Mouse (Mus musculus): Measurements from ENCODE around the gene Slc52a3. TPM values are rescaled to one million over a fixed set of nuclear protein-coding genes. Genes with fewer than 3 reads are reported as not detected.

Gene Slc52a3
- polyA plus RNA-seq, 1 experiment from 2014 or later, result 1.3 TPM

GRCm38 (mm10) chr2:151976067-151976466 lies 20.2 kb upstream of the Slc52a3 start:
- H3K36me3 ChIP-seq, result no peaks in the 10 kb centered on the region
- no peak overlapping the region for H3K4me3 ChIP-seq
- no peak for ATAC-seq (ENCODE audit: low FRiP score, low read depth)
- no peak overlapping the region for H3K27ac ChIP-seq
- no peak overlapping the region for H3K4me2 ChIP-seq (replicated peaks)
- peaks cover 67% of the 10 kb centered on the region for H3K4me1 ChIP-seq
- H3K9ac ChIP-seq, result no peak overlapping the region
- H3K27me3 ChIP-seq (replicated peaks), result no peaks in the 10 kb centered on the region; the same call in 1 of the 2 replicates
- 76% methylated on average over 3 of the region's 3 CpGs for WGBS
- H3K9me3 ChIP-seq, result no peaks in the 10 kb centered on the region

GRCm38 (mm10) chr2:151977689-151978440 lies 18.4 kb upstream of the Slc52a3 start:
- Histone ChIP-seq H3K27me3 (replicated peaks) (no peaks in the 10 kb centered on the region; the same call in 1 of the 2 replicates), H3K36me3 (no peaks in the 10 kb centered on the region), H3K9me3 (no peaks in the 10 kb centered on the region), H3K4me2 (replicated peaks) (peak overlapping the region; percentile 85), H3K9ac (no peak overlapping the region), H3K4me3 (no peak overlapping the region), H3K4me1 (peaks cover 54% of the 10 kb centered on the region), H3K27ac (no peak overlapping the region)
- no peak for ATAC-seq (ENCODE audit: low FRiP score, low read depth)
- WGBS, result 80% methylated on average over 4 of the region's 4 CpGs

GRCm38 (mm10) chr2:151978494-151978893 lies 17.8 kb upstream of the Slc52a3 start:
- ATAC-seq (ENCODE audit: low FRiP score, low read depth), result no peak
- Histone ChIP-seq H3K9ac (peak overlapping the region; percentile 72), H3K4me2 (replicated peaks) (peak overlapping the region; percentile 85), H3K27ac (no peak overlapping the region), H3K27me3 (replicated peaks) (no peaks in the 10 kb centered on the region), H3K4me3 (0 out of 2 replicates have a peak overlapping the region, but pooled peaks have one; percentile 15), H3K9me3 (no peaks in the 10 kb centered on the region), H3K36me3 (no peaks in the 10 kb centered on the region), H3K4me1 (peaks cover 48% of the 10 kb centered on the region)
- WGBS, result 67% methylated on average over 6 of the region's 6 CpGs

GRCm38 (mm10) chr2:151979470-151980354 lies 16.6 kb upstream of the Slc52a3 start, which contains the start of gene Fam110a:
Gene Fam110a (minus strand): TSS chr2:151980219.
- Histone ChIP-seq H3K36me3 (no peaks in the 10 kb centered on the region), H3K9me3 (no peaks in the 10 kb centered on the region), H3K4me2 (replicated peaks) (peak within 1 kb of the TSS; percentile 85), H3K27ac (no peak within 1 kb of the TSS), H3K27me3 (replicated peaks) (no peaks in the 10 kb centered on the region), H3K4me3 (peak within 1 kb of the TSS; percentile 76), H3K4me1 (peaks cover 37% of the 10 kb centered on the region), H3K9ac (peak within 1 kb of the TSS; percentile 72)
- peak; percentile 90 for ATAC-seq (ENCODE audit: low FRiP score, low read depth)
- under 1% methylated on average over 46 of the region's 46 CpGs for WGBS

- no peak overlapping the region for H3K27ac ChIP-seq
- WGBS, result 39% methylated on average over 3 of the region's 3 CpGs
- H3K9me3 ChIP-seq, result no peaks in the 10 kb centered on the region
- peak; percentile 18; the same call in 1 of the 2 replicates for ATAC-seq (ENCODE audit: low FRiP score, low read depth)
- no peaks in the 10 kb centered on the region for H3K36me3 ChIP-seq
- H3K27me3 ChIP-seq (replicated peaks), result no peaks in the 10 kb centered on the region
- H3K4me2 ChIP-seq (replicated peaks), result peak overlapping the region; percentile 85
- H3K9ac ChIP-seq, result peak overlapping the region; percentile 72
- H3K4me1 ChIP-seq, result peaks cover 35% of the 10 kb centered on the region
- peak overlapping the region; percentile 76 for H3K4me3 ChIP-seq
These were observed 16.0 kb upstream of the Slc52a3 start for GRCm38 (mm10) chr2:151980355-151980693.

- H3K36me3 ChIP-seq, result no peaks in the 10 kb centered on the region
- H3K9me3 ChIP-seq, result no peaks in the 10 kb centered on the region
- peaks cover 35% of the 10 kb centered on the region for H3K4me1 ChIP-seq
- H3K9ac ChIP-seq, result no peak overlapping the region
- no peak overlapping the region for H3K27ac ChIP-seq
- H3K4me3 ChIP-seq, result no peak overlapping the region
- 82% methylated on average over 6 of the region's 6 CpGs for WGBS
- no peaks in the 10 kb centered on the region for H3K27me3 ChIP-seq (replicated peaks)
- no peak overlapping the region for H3K4me2 ChIP-seq (replicated peaks)
- ATAC-seq (ENCODE audit: low FRiP score, low read depth), result no peak
These were observed 15.0 kb upstream of the Slc52a3 start for GRCm38 (mm10) chr2:151981268-151981667.

- Histone ChIP-seq H3K36me3 (no peaks in the 10 kb centered on the region), H3K4me3 (no peak overlapping the region), H3K4me2 (replicated peaks) (no peak overlapping the region), H3K9ac (no peak overlapping the region), H3K27ac (no peak overlapping the region), H3K4me1 (peaks cover 29% of the 10 kb centered on the region), H3K9me3 (no peaks in the 10 kb centered on the region), H3K27me3 (replicated peaks) (no peaks in the 10 kb centered on the region)
- ATAC-seq (ENCODE audit: low FRiP score, low read depth), result no peak
These were observed 13.8 kb upstream of the Slc52a3 start for GRCm38 (mm10) chr2:151982476-151982875.

- H3K27ac ChIP-seq, result no peak overlapping the region
- no peaks in the 10 kb centered on the region for H3K27me3 ChIP-seq (replicated peaks)
- ATAC-seq (ENCODE audit: low FRiP score, low read depth), result no peak
- no peaks in the 10 kb centered on the region for H3K9me3 ChIP-seq
- 70% methylated on average over 9 of the region's 9 CpGs for WGBS
- no peak overlapping the region for H3K4me3 ChIP-seq
- no peak overlapping the region for H3K9ac ChIP-seq
- peaks cover 14% of the 10 kb centered on the region for H3K4me1 ChIP-seq
- H3K36me3 ChIP-seq, result no peaks in the 10 kb centered on the region
- H3K4me2 ChIP-seq (replicated peaks), result no peak overlapping the region
These were observed 12.3 kb upstream of the Slc52a3 start for GRCm38 (mm10) chr2:151984019-151984418.

- WGBS, result 65% methylated on average over 7 of the region's 7 CpGs
These were observed 10.7 kb upstream of the Slc52a3 start for GRCm38 (mm10) chr2:151985426-151986172.

GRCm38 (mm10) chr2:151986958-151987357 lies 9.4 kb upstream of the Slc52a3 start:
- Histone ChIP-seq H3K4me2 (replicated peaks) (no peak overlapping the region), H3K4me1 (peaks cover 11% of the 10 kb centered on the region), H3K27me3 (replicated peaks) (no peaks in the 10 kb centered on the region), H3K36me3 (no peaks in the 10 kb centered on the region), H3K27ac (no peak overlapping the region), H3K9me3 (no peaks in the 10 kb centered on the region), H3K9ac (no peak overlapping the region), H3K4me3 (no peak overlapping the region)
- ATAC-seq (ENCODE audit: low FRiP score, low read depth), result no peak
- WGBS, result 88% methylated on average over 8 of the region's 8 CpGs

More at GRCm38 (mm10) chr2:151985426-151986172, 10.7 kb upstream of the Slc52a3 start:
- peaks cover 2% of the 10 kb centered on the region for H3K4me1 ChIP-seq
- no peak overlapping the region for H3K27ac ChIP-seq
- H3K4me3 ChIP-seq, result no peak overlapping the region
- H3K9ac ChIP-seq, result no peak overlapping the region
- no peaks in the 10 kb centered on the region for H3K27me3 ChIP-seq (replicated peaks)
- H3K9me3 ChIP-seq, result no peaks in the 10 kb centered on the region
- no peak for ATAC-seq (ENCODE audit: low FRiP score, low read depth)
- no peaks in the 10 kb centered on the region for H3K36me3 ChIP-seq
- no peak overlapping the region for H3K4me2 ChIP-seq (replicated peaks)

- H3K27ac ChIP-seq, result no peak overlapping the region
- WGBS, result 68% methylated on average over 2 of the region's 2 CpGs
- no peaks in the 10 kb centered on the region for H3K9me3 ChIP-seq
- ATAC-seq (ENCODE audit: low FRiP score, low read depth), result no peak
- no peaks in the 10 kb centered on the region for H3K36me3 ChIP-seq
- peaks cover 14% of the 10 kb centered on the region for H3K4me1 ChIP-seq
- H3K27me3 ChIP-seq (replicated peaks), result no peaks in the 10 kb centered on the region
- H3K4me3 ChIP-seq, result no peak overlapping the region
- no peak overlapping the region for H3K4me2 ChIP-seq (replicated peaks)
- H3K9ac ChIP-seq, result no peak overlapping the region
These were observed 7.3 kb upstream of the Slc52a3 start for GRCm38 (mm10) chr2:151988978-151989377.

- no peaks in the 10 kb centered on the region for H3K9me3 ChIP-seq
- H3K9ac ChIP-seq, result no peak overlapping the region
- no peak overlapping the region for H3K4me3 ChIP-seq
- 37% methylated on average over 1 of the region's 1 CpGs for WGBS
- H3K4me2 ChIP-seq (replicated peaks), result no peak overlapping the region
- no peaks in the 10 kb centered on the region for H3K36me3 ChIP-seq
- peak; percentile 77 for ATAC-seq (ENCODE audit: low FRiP score, low read depth)
- H3K27ac ChIP-seq, result no peak overlapping the region
- H3K4me1 ChIP-seq, result peaks cover 18% of the 10 kb centered on the region
- H3K27me3 ChIP-seq (replicated peaks), result peaks cover 10% of the 10 kb centered on the region
These were observed 5.3 kb upstream of the Slc52a3 start for GRCm38 (mm10) chr2:151990985-151991394.

All from neural tube, embryonic 12.5 days (tissue).